Mouse (Mus musculus) kidney, postnatal 36 days (tissue): ENCODE results near the gene Elavl4.
A peak's percentile ranks its signal among the peaks of the same experiment; 100 is the strongest.

Experiments
- DNase-seq, 2 experiments: peaks; one replicate each; pipeline ENCODE4 v3.0.0; 2021 to 2022; ENCODE audit warnings: mixed read lengths in 2 of 2

Elavl4 gene

GRCm38 (mm10) chr4:110351178-110352000 lies at the start of gene Elavl4:
Elavl4 (minus strand) TSS chr4:110351909.
- peak; percentile 3 to 67 for DNase-seq

GRCm38 (mm10) chr4:110397618-110398045 lies 45.9 kb upstream of the Elavl4 start, which contains the start of gene Agbl4:
Agbl4 (plus strand) TSS chr4:110397661.
- peak; percentile 69 to 88 for DNase-seq

- no peak for DNase-seq
These were observed 44.5 kb upstream of the Elavl4 start for GRCm38 (mm10) chr4:110396221-110396620.

DNA sequence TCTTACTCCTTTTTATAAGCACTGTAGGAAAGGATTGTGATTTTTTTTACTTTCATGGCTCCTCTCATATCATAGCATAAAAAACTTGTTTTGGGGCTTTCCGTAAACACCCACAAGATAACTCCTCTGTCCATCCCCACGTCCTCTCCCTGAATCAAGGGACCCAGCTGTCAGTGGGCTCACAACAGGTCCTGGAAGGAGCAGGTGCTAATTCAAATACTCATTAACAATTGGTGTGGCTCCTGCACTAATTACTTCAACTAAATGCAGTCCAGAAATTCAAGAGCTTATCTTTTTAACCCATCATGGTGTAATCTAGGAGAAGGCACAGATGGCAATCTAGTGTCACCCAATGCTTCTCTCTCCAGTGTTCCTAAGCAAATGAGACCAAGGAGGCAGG lies 8.9 kb upstream of the Elavl4 start:
- no peak for DNase-seq

DNA sequence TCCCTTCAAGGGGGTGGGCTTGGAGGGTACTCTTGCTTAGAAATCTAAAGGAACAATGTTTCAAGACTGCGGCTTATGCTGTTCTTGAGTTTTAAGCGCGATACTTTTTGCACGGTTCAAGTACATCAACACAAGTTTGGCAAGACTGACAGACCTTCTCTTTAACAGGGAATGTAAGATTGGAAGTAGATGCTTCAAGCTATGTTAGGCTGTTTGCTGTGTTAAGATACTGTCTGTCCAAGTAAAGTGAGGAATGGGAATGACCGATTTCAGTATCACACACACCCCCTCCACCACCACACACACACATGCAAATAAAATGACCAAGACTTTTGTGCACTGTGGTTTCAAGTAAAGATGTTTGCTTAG lies 276 bp upstream of the Elavl4 start:
- no peak for DNase-seq

- DNase-seq = no peak
These were observed 892 bp downstream of the Elavl4 start for GRCm38 (mm10) chr4:110350856-110351177.

DNA sequence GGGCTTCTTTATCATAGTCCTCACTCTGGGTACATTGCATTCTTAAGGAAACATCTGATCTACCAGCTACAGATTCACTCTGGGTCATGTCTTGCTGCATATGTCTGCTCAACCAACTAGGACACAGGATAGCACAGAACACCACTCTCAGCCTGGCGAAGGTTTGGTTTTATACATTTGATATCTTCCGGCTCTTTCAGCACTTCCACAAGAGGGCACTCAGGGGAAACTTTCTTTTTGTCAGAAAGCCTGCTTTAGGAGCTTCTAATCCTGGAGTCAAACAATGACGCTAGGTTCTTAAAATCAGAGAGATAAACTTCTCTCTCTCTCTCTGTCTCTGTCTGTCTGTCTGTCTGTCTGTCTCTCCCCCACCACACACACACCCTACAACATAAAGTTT lies 27.8 kb downstream of the Elavl4 start:
- DNase-seq = peak in 1 of 2 experiments; percentile 20

DNA sequence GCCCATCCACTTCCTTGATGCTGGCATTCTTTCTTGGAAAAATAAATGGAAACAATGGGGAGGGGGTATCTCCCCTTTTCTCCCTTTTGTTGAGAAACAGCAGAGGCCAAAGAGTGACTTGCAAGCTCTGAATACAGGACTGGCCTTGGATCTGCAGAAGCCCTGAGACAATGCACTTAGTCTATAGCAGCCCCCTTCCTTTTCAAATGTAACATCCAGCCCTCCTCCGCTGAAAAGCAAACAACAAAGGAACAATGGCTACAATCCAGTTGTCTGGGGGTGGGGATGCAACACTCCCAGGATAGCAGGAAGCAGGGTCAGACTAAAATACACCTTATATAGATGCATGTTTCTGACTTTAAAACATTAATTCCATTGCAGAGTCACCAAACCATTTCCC lies 39.6 kb downstream of the Elavl4 start:
- DNase-seq = no peak

DNA sequence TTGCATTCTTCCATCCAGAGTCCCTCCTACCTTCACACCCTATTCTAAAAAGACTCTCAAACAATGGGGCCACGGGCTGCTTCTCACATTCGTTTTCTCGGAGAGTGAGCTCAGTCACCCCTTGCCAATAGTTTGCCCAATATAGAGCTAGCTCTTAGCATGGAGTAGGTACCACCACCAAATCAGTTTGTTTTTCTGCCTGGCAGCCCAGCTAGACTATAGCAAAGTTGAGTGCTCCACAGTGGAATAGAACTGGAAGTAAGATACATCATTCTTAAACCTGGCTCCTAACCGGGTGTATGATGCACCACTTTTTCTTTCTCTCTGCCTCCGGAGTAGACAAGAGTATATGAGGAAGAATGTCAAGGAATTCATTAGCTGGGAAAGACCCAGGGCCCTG lies 44.7 kb downstream of the Elavl4 start:
- no peak for DNase-seq

- DNase-seq = no peak
These were observed 45.1 kb downstream of the Elavl4 start for GRCm38 (mm10) chr4:110306559-110306958.

GRCm38 (mm10) chr4:110295793-110296192 lies 55.9 kb downstream of the Elavl4 start:
- DNase-seq = no peak

- no peak for DNase-seq
These were observed 58.5 kb downstream of the Elavl4 start for GRCm38 (mm10) chr4:110293238-110293637.

DNA sequence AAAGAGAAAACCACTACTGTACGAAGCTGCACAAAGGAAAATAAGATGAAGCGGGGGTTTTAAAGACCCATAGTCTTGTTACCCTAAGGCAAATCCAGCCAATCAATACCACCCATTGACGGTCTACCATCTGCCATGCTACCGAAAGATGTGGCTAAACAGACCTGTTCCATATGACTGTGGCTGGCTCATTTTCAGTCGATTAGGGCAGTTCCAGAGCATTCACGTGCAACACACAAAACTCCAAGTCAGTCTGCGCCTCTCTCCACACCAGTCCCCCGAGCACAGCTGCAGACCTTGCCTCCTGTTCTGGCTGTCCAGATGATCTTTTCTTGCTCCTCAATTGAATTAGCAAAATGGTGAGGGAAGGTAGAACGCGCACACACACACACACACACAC lies 59.2 kb downstream of the Elavl4 start:
- no peak for DNase-seq

DNA sequence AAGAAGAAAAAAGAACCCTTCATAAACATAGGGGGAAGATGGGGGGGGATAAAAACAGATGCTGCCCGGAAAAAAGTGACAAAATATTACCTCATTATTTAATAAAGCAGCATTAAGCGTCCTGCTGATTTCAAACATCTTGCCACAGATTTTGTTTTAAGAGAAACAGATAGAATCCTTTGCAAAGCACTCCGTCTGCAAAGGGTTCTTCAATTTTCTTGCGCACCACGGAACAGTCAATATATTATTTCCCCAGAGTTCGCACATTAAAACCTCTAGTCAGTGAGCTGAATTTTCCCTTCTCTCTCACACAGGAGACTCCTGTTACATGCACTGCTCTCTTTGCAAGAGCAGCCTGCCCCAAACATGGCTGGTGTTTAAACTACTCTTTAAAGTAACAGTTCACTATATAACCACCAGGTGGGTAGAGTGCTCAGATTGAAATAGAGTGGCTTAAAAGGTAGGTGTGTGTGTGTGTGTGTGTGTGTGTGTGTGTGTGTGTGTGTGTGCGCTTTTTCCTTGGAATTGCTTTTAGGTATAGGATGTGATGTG lies 61.1 kb downstream of the Elavl4 start:
- no peak for DNase-seq

GRCm38 (mm10) chr4:110290056-110290455 lies 61.7 kb downstream of the Elavl4 start:
- DNase-seq = no peak

- DNase-seq = no peak
These were observed 64.2 kb downstream of the Elavl4 start for GRCm38 (mm10) chr4:110287412-110288067.

GRCm38 (mm10) chr4:110286841-110287240 lies 64.9 kb downstream of the Elavl4 start:
- no peak for DNase-seq

DNA sequence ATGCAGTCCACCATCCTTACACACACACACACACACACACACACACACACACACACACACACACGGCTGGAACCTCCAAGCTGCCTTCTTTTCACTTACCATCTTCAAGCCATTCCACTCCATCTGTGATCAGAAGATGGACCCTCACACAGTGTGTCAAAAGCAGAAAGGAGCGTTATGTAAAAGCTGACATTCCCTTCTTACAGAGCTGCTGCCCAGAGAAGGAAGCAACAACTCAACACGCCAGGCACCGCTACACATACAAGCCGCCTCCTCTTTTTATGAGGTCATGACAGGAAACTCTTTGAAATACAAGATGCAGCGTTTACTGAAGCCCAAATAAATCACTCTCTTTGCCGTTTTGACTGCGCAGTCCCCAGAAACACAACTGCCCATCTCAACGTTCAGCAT lies 65.3 kb downstream of the Elavl4 start:
- no peak for DNase-seq

- DNase-seq = no peak
These were observed 66.1 kb downstream of the Elavl4 start for GRCm38 (mm10) chr4:110285346-110286330.

GRCm38 (mm10) chr4:110284446-110284845 lies 67.3 kb downstream of the Elavl4 start:
- DNase-seq = no peak

- no peak for DNase-seq
These were observed 81.7 kb downstream of the Elavl4 start for GRCm38 (mm10) chr4:110270046-110270445.

DNA sequence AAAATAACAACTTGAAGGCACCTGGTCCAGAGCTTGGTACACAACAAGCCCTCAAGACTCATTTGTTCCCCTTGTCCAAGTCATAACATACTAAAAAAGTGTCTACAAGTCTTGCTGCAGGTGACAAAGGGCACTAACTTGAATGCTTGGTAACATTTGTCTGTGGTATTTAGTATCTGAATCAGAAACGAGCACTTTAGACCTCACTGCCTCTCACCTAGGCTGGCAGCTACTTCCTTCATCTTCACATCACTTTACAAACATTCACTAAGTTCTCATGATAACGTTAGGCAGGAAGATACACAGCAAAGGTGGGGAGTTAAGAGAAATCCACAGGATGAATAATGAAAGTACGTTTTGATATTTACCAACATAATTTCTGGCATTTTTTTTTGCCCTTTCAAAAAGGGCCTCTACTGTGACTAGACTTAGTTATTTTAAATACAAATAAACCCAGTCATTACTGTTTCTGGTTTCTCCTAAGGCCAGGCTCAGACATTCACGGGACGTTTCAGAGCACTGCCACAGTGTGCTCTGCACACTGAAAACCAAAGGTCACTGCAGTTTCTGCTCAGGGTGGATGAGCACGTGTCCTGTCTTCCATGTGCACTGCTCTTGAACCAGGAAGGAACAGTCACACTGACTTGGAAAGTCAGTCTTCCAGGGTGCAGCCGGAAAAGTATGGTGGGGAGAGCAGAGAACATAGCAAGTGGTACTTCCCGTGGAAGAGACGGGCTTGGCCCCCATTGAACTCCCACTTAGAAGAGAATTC lies 84.7 kb downstream of the Elavl4 start:
- DNase-seq = peak in 1 of 2 experiments; percentile 5
